Comparison of ENCODE assay signal across 20 mouse cellular contexts in genomic region chr10:6936671-6937425, GRCm38 (mm10).
DNase-seq lines count a peak whose midpoint lies in the region; ATAC-seq and TF ChIP-seq lines count a peak whose summit lies in the region.
"Had no signal": no experiment of that assay in that cellular context is flagged by ENCODE, and none has a peak within 500 bp of the region (broad histone marks: within the 10 kb centered on the region; RNA-seq: fewer than 3 reads in every experiment).

No protein-coding gene starts in this region.

- intact Hi-C loops in left cerebral cortex, postnatal 25 days (cut with DNase I), result loop anchor here (1.0 to 2.0 kb wide), 3 partner anchors 21 to 43 kb away; no protein-coding TSS in a partner anchor
- intact Hi-C loops in gastrocnemius, adult 2 months (cut with DNase I), result no loop called here

- peak; percentile 7 for DNase-seq in liver, adult 2 months (ENCODE audit: extremely low read depth, low read depth, low spot score)
- no peak for DNase-seq in liver
- peak; percentile 67 to 91 for DNase-seq in frontal cortex, postnatal 36 days (ENCODE audit: low spot score in 2 of 2)
- DNase-seq in left cerebral cortex, postnatal 25 days (ENCODE audit: low spot score in 2 of 2), result peak; percentile 61 to 96
- DNase-seq in gastrocnemius, adult 2 months, result no peak
- DNase-seq in spleen, postnatal 4 days (ENCODE audit: low spot score in 2 of 2), result no peak
- DNase-seq: cerebellum, adult 11-12 months; kidney, adult 2 months; liver, postnatal 0 days; lung, postnatal 4 days; thymus, postnatal 25 days had no signal

- no peak overlapping the region for H3K9ac ChIP-seq in liver, adult 2 months (ENCODE audit: low read depth, low read length)
- H3K9ac ChIP-seq in stomach, embryonic 16.5 days (ENCODE audit: low read length), result no peak overlapping the region
- H3K9ac ChIP-seq: embryonic facial prominence, embryonic 15.5 days; forebrain, embryonic 12.5 days; heart, embryonic 15.5 days; hindbrain, embryonic 13.5 days; liver, postnatal 0 days; midbrain, embryonic 13.5 days had no signal

- no peaks in the 10 kb centered on the region for H3K27me3 ChIP-seq in liver, adult 2 months (ENCODE audit: control insufficient read depth, insufficient read depth, low read length)
- H3K27me3 ChIP-seq in stomach, embryonic 16.5 days (ENCODE audit: control insufficient read depth, insufficient read depth, low read length), result no peaks in the 10 kb centered on the region
- H3K27me3 ChIP-seq: embryonic facial prominence, embryonic 15.5 days; forebrain, embryonic 12.5 days; heart, embryonic 15.5 days; hindbrain, embryonic 13.5 days; midbrain, embryonic 13.5 days had no signal

- no peak for TF ChIP-seq CTCF in liver, adult 2 months (IDR thresholded peaks at IDR 0.05; ENCODE audit: low read depth, low read length)
- TF ChIP-seq CTCF in gastrocnemius, adult 2 months (IDR thresholded peaks at IDR 0.05), result no peak

- H3K79me2 ChIP-seq in liver, adult 2 months (ENCODE audit: control insufficient read depth, insufficient read depth, low read length), result no peaks in the 10 kb centered on the region

- H3K4me2 ChIP-seq in stomach, embryonic 16.5 days (ENCODE audit: low read depth, low read length), result no peak overlapping the region
- H3K4me2 ChIP-seq: embryonic facial prominence, embryonic 15.5 days; forebrain, embryonic 12.5 days; heart, embryonic 15.5 days; hindbrain, embryonic 13.5 days; midbrain, embryonic 13.5 days had no signal

- no peak overlapping the region for H3K4me3 ChIP-seq in liver, adult 2 months (ENCODE audit: insufficient read depth, low read depth, low read length)
- no peak overlapping the region for H3K4me3 ChIP-seq in stomach, embryonic 16.5 days (replicated peaks; ENCODE audit: low read length)
- no peak overlapping the region for H3K4me3 ChIP-seq in gastrocnemius, adult 2 months
- H3K4me3 ChIP-seq: embryonic facial prominence, embryonic 15.5 days; forebrain, embryonic 12.5 days; heart, embryonic 15.5 days; hindbrain, embryonic 13.5 days; limb, embryonic 10.5 days; midbrain, embryonic 13.5 days had no signal

- H3K4me1 ChIP-seq in liver, adult 2 months (ENCODE audit: control insufficient read depth, insufficient read depth, low read length), result no peaks in the 10 kb centered on the region; the same call in 1 of the 2 replicates
- H3K4me1 ChIP-seq in stomach, embryonic 16.5 days (ENCODE audit: control insufficient read depth, insufficient read depth, low read length), result no peaks in the 10 kb centered on the region
- H3K4me1 ChIP-seq: embryonic facial prominence, embryonic 15.5 days; forebrain, embryonic 12.5 days; heart, embryonic 15.5 days; hindbrain, embryonic 13.5 days; limb, embryonic 10.5 days; midbrain, embryonic 13.5 days had no signal

- 77% methylated on average over 4 of the region's 4 CpGs for WGBS in liver, adult 2 months
- WGBS in stomach, embryonic 16.5 days, result 76% methylated on average over 4 of the region's 4 CpGs

- H3K36me3 ChIP-seq in liver, adult 2 months (ENCODE audit: control insufficient read depth, insufficient read depth, low read length), result no peaks in the 10 kb centered on the region
- H3K36me3 ChIP-seq in stomach, embryonic 16.5 days (ENCODE audit: control insufficient read depth, insufficient read depth, low read length), result no peaks in the 10 kb centered on the region
- H3K36me3 ChIP-seq: embryonic facial prominence, embryonic 15.5 days; forebrain, embryonic 12.5 days; heart, embryonic 15.5 days; hindbrain, embryonic 13.5 days; limb, embryonic 10.5 days; midbrain, embryonic 13.5 days had no signal

- no peaks in the 10 kb centered on the region for H3K9me3 ChIP-seq in stomach, embryonic 16.5 days (replicated peaks; ENCODE audit: control insufficient read depth, low read length)
- H3K9me3 ChIP-seq: embryonic facial prominence, embryonic 15.5 days; forebrain, embryonic 12.5 days; heart, embryonic 15.5 days; hindbrain, embryonic 13.5 days; limb, embryonic 10.5 days; midbrain, embryonic 13.5 days had no signal

- no peak for TF ChIP-seq POLR2A in liver, adult 2 months (IDR thresholded peaks at IDR 0.05; ENCODE audit: extremely low read depth, insufficient read depth, low read length)

- peak; percentile 82; the same call in 1 of the 2 replicates for ATAC-seq in stomach, embryonic 16.5 days (ENCODE audit: insufficient read depth, low FRiP score)
- ATAC-seq in monocyte, adult 5-6 weeks (replicated peaks; ENCODE audit: insufficient number of reproducible peaks, low FRiP score, low TSS enrichment, poor library complexity, severe bottlenecking), result no peak
- ATAC-seq: CD4-positive, CD25-positive, alpha-beta regulatory T cell, adult 4 months; liver, postnatal 0 days; midbrain, embryonic 13.5 days had no signal

- no peak overlapping the region for H3K27ac ChIP-seq in liver, adult 2 months (replicated peaks; ENCODE audit: insufficient read depth, low read depth, low read length)
- H3K27ac ChIP-seq in stomach, embryonic 16.5 days (ENCODE audit: low read length), result peak overlapping the region; percentile 50
- H3K27ac ChIP-seq in gastrocnemius, adult 2 months, result no peak overlapping the region
- H3K27ac ChIP-seq: embryonic facial prominence, embryonic 15.5 days; forebrain, embryonic 12.5 days; heart, embryonic 15.5 days; hindbrain, embryonic 13.5 days; limb, embryonic 10.5 days; midbrain, embryonic 13.5 days had no signal

Comparison
In these comparisons a context has a peak if more than half of its experiments do, and no peak if none do; other contexts are left out.
1. DNase-seq: peak in liver, adult 2 months (single experiment), frontal cortex, postnatal 36 days (2 of 2) and left cerebral cortex, postnatal 25 days (2 of 2); none in liver (single experiment), gastrocnemius, adult 2 months (single experiment) and spleen, postnatal 4 days (0 of 2).